Mouse (Mus musculus) testis, adult 2 months (tissue): Measurements from ENCODE around the gene Gsg1l. TPM values are rescaled to one million over a fixed set of nuclear protein-coding genes. Genes with fewer than 3 reads are reported as not detected.

Experiments used
- H3K27ac ChIP-seq: fragments of 200-500 bp; 2 replicates; pipeline ENCODE4 v1.5.1; 2012; ENCODE audit warnings: low read depth, low read length; ENCODE audit not compliant: control insufficient read depth, insufficient read depth
- H3K27me3 ChIP-seq: fragments of 200-500 bp; 2 replicates; pipeline ENCODE4 v1.6.1; 2012; ENCODE audit warnings: mild to moderate bottlenecking, low read length, moderate library complexity; ENCODE audit not compliant: control insufficient read depth, insufficient read depth
- H3K36me3 ChIP-seq: fragments of 200-500 bp; 2 replicates; pipeline ENCODE4 v1.6.1; 2012; ENCODE audit warnings: mild to moderate bottlenecking, low read length; ENCODE audit not compliant: control insufficient read depth, insufficient read depth
- H3K4me1 ChIP-seq: fragments of 200-500 bp; 2 replicates; pipeline ENCODE4 v1.6.1; 2012; ENCODE audit warnings: low read length; ENCODE audit not compliant: control insufficient read depth, insufficient read depth
- H3K4me3 ChIP-seq: fragments of 200-500 bp; 2 replicates; pipeline ENCODE4 v1.5.1; 2012; ENCODE audit warnings: low read depth, mild to moderate bottlenecking, low read length, moderate library complexity, mixed read lengths; ENCODE audit not compliant: control insufficient read depth
- CTCF ChIP-seq: fragments of 200-500 bp; IDR thresholded peaks from 2 replicates; pipeline ENCODE4 v1.5.1; 2012; ENCODE audit warnings: low read depth, mild to moderate bottlenecking, inconsistent platforms, low read length, moderate library complexity; ENCODE audit not compliant: control insufficient read depth, insufficient read depth, insufficient replicate concordance
- POLR2A ChIP-seq: fragments of 200-500 bp; IDR thresholded peaks from 2 replicates; pipeline ENCODE4 v1.6.1; 2012; ENCODE audit warnings: low read depth, mild to moderate bottlenecking, inconsistent platforms, low read length, moderate library complexity; ENCODE audit not compliant: control insufficient read depth
- polyA plus RNA-seq: library from polyadenylated mRNA; depleted of rRNA; stranded (reverse); fragments of >200 nt; gene quantifications from 2 replicates; pipeline ENCODE4 v1.2.3, GENCODE M21; 2012; rRNA removed

Gsg1l gene
- 0.52 and 0.72 TPM in 2 replicates for polyA plus RNA-seq

GRCm38 (mm10) chr7:126082286-126082741, at the start of gene Gsg1l:
Gene Gsg1l, minus strand, starts transcription at chr7:126082411.
- Histone ChIP-seq H3K27me3 (no peaks in the 10 kb centered on the region), H3K36me3 (no peaks in the 10 kb centered on the region), H3K27ac (no peak within 1 kb of the TSS), H3K4me1 (peaks cover 6% of the 10 kb centered on the region), H3K4me3 (peak within 1 kb of the TSS; percentile 66)
- no peak for TF ChIP-seq POLR2A
- TF ChIP-seq CTCF, result no peak

GRCm38 (mm10) chr7:126127673-126128072, 45.5 kb upstream of the Gsg1l start:
- Histone ChIP-seq H3K27ac (no peak overlapping the region), H3K4me3 (no peak overlapping the region), H3K4me1 (no peaks in the 10 kb centered on the region), H3K36me3 (peaks cover 2% of the 10 kb centered on the region), H3K27me3 (no peaks in the 10 kb centered on the region)
- TF ChIP-seq POLR2A, result no peak
- TF ChIP-seq CTCF, result no peak

GRCm38 (mm10) chr7:126126502-126126901, 44.3 kb upstream of the Gsg1l start:
- TF ChIP-seq CTCF (no peak), POLR2A (no peak)
- Histone ChIP-seq H3K4me3 (no peak overlapping the region), H3K27me3 (no peaks in the 10 kb centered on the region), H3K27ac (no peak overlapping the region), H3K36me3 (peaks cover 2% of the 10 kb centered on the region), H3K4me1 (no peaks in the 10 kb centered on the region)

GRCm38 (mm10) chr7:126121533-126121932, 39.3 kb upstream of the Gsg1l start:
- Histone ChIP-seq H3K27ac (no peak overlapping the region), H3K4me1 (no peaks in the 10 kb centered on the region), H3K4me3 (no peak overlapping the region), H3K36me3 (peaks cover 2% of the 10 kb centered on the region), H3K27me3 (no peaks in the 10 kb centered on the region)
- TF ChIP-seq CTCF, result no peak
- no peak for TF ChIP-seq POLR2A

GRCm38 (mm10) chr7:126119819-126120218, 37.6 kb upstream of the Gsg1l start:
- no peak overlapping the region for H3K27ac ChIP-seq
- no peak overlapping the region for H3K4me3 ChIP-seq
- peaks cover 2% of the 10 kb centered on the region for H3K36me3 ChIP-seq
- H3K4me1 ChIP-seq, result no peaks in the 10 kb centered on the region
- H3K27me3 ChIP-seq, result no peaks in the 10 kb centered on the region
- no peak for TF ChIP-seq CTCF
- no peak for TF ChIP-seq POLR2A

GRCm38 (mm10) chr7:126113263-126113662, 31.1 kb upstream of the Gsg1l start:
- H3K27me3 ChIP-seq, result no peaks in the 10 kb centered on the region
- no peak overlapping the region for H3K4me3 ChIP-seq
- H3K36me3 ChIP-seq, result peaks cover 8% of the 10 kb centered on the region
- no peak overlapping the region for H3K27ac ChIP-seq
- no peaks in the 10 kb centered on the region for H3K4me1 ChIP-seq
- TF ChIP-seq CTCF (no peak), POLR2A (no peak)

- Histone ChIP-seq H3K4me1 (no peaks in the 10 kb centered on the region), H3K36me3 (peaks cover 8% of the 10 kb centered on the region), H3K4me3 (no peak overlapping the region), H3K27ac (no peak overlapping the region), H3K27me3 (no peaks in the 10 kb centered on the region)
- TF ChIP-seq POLR2A, result no peak
- TF ChIP-seq CTCF, result no peak
Measured at GRCm38 (mm10) chr7:126111230-126111629, 29.0 kb upstream of the Gsg1l start.

GRCm38 (mm10) chr7:126109898-126110297, 27.7 kb upstream of the Gsg1l start:
- Histone ChIP-seq H3K27ac (no peak overlapping the region), H3K36me3 (peaks cover 10% of the 10 kb centered on the region), H3K27me3 (no peaks in the 10 kb centered on the region), H3K4me1 (no peaks in the 10 kb centered on the region), H3K4me3 (no peak overlapping the region)
- TF ChIP-seq CTCF (no peak), POLR2A (no peak)
